Mouse (Mus musculus) megakaryocyte progenitor cell, adult 5-6 weeks (primary cell): ENCODE results near the gene Zscan20. TPM values are rescaled to one million over a fixed set of nuclear protein-coding genes. Genes with fewer than 3 reads are reported as not detected.
"Not testable (repeated sequence)": the region's sequence is repeated elsewhere in the genome, so short reads cannot be mapped to it uniquely, and the experiment has no call there.

ENCODE experiments used
- ATAC-seq: replicated peaks from 2 replicates; pipeline ENCODE4 v1.8.0; 2016; ENCODE audit warnings: mild to moderate bottlenecking, moderate TSS enrichment, inconsistent platforms; ENCODE audit not compliant: poor library complexity
- total RNA-seq, 2 experiments: library from RNA; stranded (forward) in 1 of 2; stranded (reverse) in 1 of 2; fragments of 157-497, 149-512 nt in 1 of 2; fragments of 200-1000 nt in 1 of 2; gene quantifications; 2 replicates each; pipeline versions ENCODE4 v1.2.3 to v1.2.4; 2015 to 2017

The Zscan20 gene
- total RNA-seq, 2 experiments from 2014 or later, result 2.2 to 3.2 TPM

GRCm38 (mm10) chr4:128615761-128616160, 5.9 kb upstream of the Zscan20 start:
- peak; percentile 30 for ATAC-seq

- peak; percentile 35 for ATAC-seq
Observed at GRCm38 (mm10) chr4:128613326-128613725, 3.4 kb upstream of the Zscan20 start.

DNA sequence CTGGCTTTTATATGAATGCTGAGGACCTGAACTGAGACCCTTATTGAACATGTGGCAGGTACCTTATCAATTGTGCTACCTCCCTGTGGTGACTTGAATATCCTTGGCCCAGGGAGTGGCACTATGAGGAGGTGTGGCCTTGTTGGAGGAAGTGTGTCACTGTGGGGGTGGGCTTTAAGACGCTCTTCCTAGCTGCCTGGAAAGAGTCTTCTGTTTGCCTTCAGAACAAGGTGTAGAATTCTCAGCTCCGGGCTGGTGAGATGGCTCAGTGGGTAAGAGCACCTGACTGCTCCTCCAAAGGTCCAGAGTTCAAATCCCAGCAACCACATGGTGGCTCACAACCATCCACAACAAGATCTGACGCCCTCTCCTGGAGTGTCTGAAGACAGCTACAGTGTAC, 1.8 kb upstream of the Zscan20 start:
- not testable (repeated sequence) for ATAC-seq

DNA sequence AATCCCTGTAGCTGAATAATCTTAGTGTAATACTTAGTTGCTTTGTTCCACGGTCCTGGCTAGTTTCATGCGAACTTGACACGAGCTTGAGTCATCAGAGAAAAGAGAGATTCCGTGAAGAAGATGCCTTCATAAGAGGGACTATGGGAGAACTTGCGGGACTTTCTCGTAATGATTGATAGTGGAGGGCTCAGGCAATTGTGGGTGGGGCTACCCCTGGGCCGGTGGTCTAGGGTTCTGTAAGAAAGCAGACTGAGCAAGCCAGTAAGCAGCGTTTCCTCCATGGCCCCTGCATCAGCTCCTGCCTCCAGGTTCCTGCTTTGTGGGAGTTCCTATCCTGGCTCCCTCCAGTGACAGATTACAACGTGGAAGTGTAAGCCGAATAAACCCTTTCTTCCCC, 808 bp upstream of the Zscan20 start:
- no peak for ATAC-seq

DNA sequence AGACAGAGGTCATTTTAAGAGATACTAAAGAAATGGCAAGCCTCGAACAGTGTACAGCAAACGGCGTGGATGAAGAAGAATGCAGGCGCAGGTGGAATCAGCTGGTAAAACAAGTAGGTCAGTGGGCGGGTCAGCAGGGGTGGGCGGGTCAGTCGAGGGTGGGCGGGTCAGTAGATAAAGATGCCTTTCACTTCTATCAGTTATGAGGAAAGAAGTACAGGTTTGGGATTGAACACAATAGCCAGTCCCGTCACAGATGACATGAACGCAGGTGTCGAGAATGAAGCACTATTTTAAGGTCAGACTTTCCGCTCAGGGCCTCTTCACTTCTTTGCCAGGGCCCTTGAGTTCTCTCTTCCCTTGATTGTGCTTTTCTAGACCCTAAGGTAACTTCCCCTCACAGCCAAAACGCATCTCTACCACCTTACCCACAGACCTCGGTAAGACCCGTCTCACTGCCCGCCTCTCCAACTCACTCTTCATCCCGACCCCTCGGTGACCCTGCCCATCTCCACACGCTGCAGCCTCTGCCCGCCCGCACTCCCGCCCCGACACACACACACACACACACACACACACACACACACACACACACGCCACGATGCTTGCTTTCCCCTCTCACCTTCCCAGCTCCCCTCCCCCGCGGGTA, 498 bp downstream of the Zscan20 start:
- no peak for ATAC-seq

DNA sequence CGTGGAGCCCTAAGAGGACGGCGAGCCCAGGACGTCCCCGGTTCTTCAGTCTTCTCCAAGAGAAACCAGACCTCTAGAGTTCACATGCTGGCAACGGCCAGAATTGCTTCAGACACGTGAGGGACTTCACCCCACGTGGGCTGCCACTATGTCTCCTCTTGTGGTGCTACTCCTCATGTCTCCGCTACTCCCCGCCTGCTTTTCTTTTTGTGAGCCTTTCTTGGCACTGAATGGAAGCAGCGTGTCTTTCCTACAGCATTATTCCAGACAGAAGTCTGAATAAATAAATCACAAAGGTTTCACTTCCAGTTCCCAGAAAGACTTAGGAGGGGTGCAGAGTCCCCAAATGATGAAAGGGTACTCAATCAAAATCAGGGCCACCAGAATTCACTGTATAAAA, 2.2 kb downstream of the Zscan20 start:
- no peak for ATAC-seq

GRCm38 (mm10) chr4:128606586-128606985, 3.3 kb downstream of the Zscan20 start:
- no peak for ATAC-seq

DNA sequence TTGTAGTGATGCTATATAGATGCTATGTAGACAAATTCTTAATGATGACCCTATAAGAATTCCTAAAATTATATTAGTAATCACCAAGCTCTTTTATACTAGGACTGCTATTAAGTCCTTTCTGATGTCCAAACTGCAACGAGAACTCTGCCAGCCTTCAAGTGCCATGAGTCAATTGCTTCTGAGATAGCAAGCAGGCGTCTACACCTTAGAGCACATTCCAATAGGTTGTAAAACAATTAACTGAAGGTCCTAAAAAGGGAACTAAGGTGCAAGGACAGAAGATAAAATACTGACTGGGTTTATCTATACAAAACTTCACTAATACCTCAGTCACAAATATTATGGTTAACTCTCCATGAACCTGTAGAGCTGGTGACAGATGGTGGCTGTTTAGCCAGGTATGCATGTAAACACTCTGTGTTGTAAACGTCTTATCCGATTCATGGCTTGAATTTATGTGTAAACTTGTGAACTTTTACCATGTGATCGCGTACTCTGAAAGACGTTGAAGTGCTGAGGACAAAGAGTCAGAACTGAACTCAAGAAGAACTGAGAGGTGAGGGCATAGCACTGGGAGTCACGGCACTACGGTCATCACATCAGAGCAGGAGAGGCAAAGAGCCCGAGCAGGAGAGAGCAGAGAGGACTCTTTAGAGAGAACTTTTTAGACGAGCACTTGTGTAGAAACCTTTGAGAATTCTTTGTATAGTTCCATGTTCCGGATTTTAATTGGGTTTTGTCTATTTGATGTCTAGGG, 11.9 kb downstream of the Zscan20 start:
- no peak for ATAC-seq

GRCm38 (mm10) chr4:128594062-128594461, 15.8 kb downstream of the Zscan20 start:
- peak; percentile 63; the same call in 1 of the 2 replicates for ATAC-seq

- no peak for ATAC-seq
Observed at GRCm38 (mm10) chr4:128593286-128593685, 16.6 kb downstream of the Zscan20 start.

DNA sequence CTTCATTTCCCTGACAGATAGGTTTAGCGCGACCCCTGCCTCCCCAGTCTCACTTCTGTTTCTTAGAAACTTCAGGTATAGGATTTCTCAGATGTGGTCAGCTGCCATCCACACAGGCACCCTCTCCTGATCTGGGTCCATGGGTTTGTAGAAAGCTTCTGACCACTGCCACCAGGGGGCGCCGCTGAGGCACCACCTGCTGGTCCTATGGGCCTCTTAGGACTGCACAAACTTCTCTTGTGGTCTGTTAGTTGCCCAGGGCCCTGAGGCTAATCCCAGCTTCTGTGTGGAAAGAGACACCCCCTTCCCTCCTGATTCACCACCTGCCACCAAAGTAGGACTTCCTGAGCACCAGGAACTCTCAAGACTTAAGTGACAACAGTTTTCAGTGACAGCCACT, 30.7 kb downstream of the Zscan20 start:
- peak; percentile 71 for ATAC-seq

GRCm38 (mm10) chr4:128575811-128576210, 34.1 kb downstream of the Zscan20 start:
- no peak for ATAC-seq

DNA sequence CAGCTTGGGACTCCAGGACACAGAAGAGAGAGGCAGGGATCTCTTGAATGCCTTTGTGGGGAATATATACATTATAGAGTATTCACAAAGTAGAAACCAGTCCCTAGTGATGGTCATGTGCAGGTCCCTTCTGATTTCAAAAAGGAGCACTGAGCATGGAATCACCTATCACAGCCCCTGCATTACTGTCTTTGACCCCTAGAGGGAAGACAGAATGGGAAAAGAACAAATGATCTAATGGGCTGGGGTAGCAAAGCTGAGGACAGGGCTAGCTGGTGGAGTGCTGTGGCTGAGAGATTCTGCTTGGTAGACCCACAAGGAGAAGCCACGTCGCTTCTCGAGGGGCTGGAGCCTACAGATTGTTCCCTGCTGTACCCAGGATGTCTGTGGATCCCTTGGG, 49.6 kb downstream of the Zscan20 start:
- no peak for ATAC-seq

DNA sequence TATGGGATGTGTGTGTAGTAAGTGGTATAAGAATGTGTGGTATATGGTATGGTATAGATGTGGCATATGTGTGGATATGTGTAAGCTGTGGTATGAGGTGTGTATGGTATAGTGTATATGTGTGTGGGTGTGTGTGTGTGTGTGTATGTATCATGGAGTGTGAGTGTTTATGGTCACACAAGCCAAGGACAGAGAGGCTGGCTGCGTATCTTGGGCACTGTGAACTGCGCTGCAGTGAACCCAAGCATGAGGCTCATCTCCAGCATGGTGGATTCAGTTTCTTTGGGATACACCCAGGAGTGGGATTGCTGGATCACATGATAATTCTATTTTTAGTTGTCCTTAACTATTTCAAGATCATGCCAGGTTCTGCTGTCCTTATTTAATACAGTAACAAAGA, 55.7 kb downstream of the Zscan20 start:
- ATAC-seq, result no peak

DNA sequence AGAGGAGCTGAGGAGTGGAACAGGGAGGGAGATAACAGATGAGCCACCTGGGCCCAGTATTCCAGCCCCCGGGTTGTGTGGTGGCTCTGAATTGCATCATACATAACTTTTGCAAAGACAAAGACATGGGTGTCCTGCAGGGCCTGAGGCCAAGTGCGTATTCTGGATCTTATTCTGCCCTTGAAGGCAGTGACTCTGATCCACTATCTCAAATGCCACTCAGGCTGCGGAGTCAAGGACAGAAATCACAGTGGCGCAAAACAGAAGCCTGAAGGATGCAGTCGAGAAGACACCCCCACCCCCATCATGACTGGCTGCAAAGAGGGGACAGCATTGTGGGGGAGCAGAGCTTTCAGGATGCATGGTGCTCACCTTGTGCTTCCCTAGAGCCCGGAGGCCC, 59.1 kb downstream of the Zscan20 start:
- no peak for ATAC-seq

DNA sequence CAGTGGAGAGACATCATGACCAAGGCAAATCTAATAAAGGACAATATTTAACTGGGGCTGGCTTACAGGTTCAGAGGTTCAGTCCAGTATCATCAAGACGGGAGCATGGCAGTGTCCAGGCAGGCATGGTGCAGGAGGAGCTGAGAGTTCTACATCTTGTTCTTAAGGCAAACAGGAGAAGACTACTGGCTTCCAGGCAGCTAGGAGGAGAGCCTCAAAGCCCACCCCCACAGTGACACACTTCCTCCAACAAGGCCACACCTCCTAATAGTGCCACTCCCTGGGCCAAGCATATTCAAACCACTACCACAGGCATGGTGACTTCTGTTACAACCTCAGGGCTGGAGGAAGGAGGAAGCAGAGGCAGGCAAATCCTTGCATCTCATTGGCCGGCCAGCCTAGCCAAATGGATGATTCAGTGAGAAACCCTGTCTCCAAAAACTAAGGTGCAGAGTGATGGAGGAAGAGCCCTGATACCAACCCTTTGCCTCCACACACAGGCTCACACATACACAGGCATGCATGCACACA, 65.9 kb downstream of the Zscan20 start:
- not testable (repeated sequence) for ATAC-seq

- ATAC-seq, result no peak
Observed at GRCm38 (mm10) chr4:128543378-128543777, 66.5 kb downstream of the Zscan20 start.

Other genes with a start within 250 kb of the Zscan20 start
- gene Tlr12, start 8.5 kb upstream of the Zscan20 start, total RNA-seq (2015), result 0.15 and 0.49 TPM in 2 replicates
- gene Tlr12, start 8.5 kb upstream of the Zscan20 start, total RNA-seq (2017), result 0.27 and 1.2 TPM in 2 replicates
- 28.0 and 35.0 TPM in 2 replicates for gene Phc2, start 44.6 kb upstream of the Zscan20 start, total RNA-seq (2015)
- 13.9 and 21.2 TPM in 2 replicates for gene Phc2, start 44.6 kb upstream of the Zscan20 start, total RNA-seq (2017)
- gene A3galt2, start 145.3 kb upstream of the Zscan20 start, total RNA-seq (2015), result not detected in 2 replicates
- gene A3galt2, start 145.3 kb upstream of the Zscan20 start, total RNA-seq (2017), result not detected in 2 replicates
- gene Zfp362, start 195.9 kb upstream of the Zscan20 start, total RNA-seq (2015), result 20.5 and 22.2 TPM in 2 replicates
- 4.7 and 5.7 TPM in 2 replicates for gene Zfp362, start 195.9 kb upstream of the Zscan20 start, total RNA-seq (2017)